Mouse (Mus musculus): ENCODE data around the gene Fbrs.

Fbrs gene

GRCm38 (mm10) chr7:127516344-127516743 is 37.3 kb downstream of the Fbrs start:
- DNase-seq (ENCODE audit: low read depth, low spot score), result no peak

GRCm38 (mm10) chr7:127519284-127519683 is 40.3 kb downstream of the Fbrs start, which contains the start of gene Gm42715:
Gene Gm42715 (plus strand): TSS chr7:127519584.
- DNase-seq (ENCODE audit: low read depth, low spot score), result no peak
